ENCODE assay signal across 18 mouse cellular contexts in the genomic region with DNA sequence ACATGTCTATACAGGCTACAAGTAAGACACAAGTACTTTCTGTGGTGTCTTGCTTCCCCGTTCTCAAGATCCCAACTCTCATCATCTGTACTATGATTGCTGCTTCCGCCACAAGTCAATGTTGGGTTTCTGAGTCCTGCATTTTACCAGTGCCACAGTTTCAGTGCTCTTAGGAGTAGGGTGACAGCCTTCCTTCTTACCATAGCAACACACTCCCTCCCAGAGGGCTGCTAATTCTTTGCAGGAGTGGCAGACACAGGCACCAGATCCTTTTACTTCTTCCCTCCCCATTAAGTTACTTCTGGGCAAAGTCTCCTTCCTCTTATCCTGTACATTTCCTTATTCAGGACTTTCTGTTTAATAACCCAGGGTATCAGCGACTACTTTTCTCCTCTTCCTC. TPM values are rescaled to one million over a fixed set of nuclear protein-coding genes. Genes with fewer than 3 reads are reported as not detected.
A peak's percentile ranks its signal among the peaks of the same experiment; 100 is the strongest.
DNase-seq lines count a peak whose midpoint lies in the region; ATAC-seq and TF ChIP-seq lines count a peak whose summit lies in the region.
"Had no signal": no experiment of that assay in that cellular context is flagged by ENCODE, and none has a peak within 500 bp of the region (broad histone marks: within the 10 kb centered on the region; RNA-seq: fewer than 3 reads in every experiment).

No protein-coding gene starts in this region.

- no peak for TF ChIP-seq POLR2A in bone marrow macrophage, adult 2 months (IDR thresholded peaks at IDR 0.05; ENCODE audit: borderline replicate concordance, low read depth, low read length)

- ATAC-seq in lung, postnatal 0 days = no peak
- ATAC-seq in stomach, embryonic 16.5 days (ENCODE audit: insufficient read depth, low FRiP score) = no peak

- 0 out of 2 replicates have a peak overlapping the region, but pooled peaks have one; percentile 20 for H3K27ac ChIP-seq in lung, postnatal 0 days (ENCODE audit: low read length)
- peak overlapping the region; percentile 64 for H3K27ac ChIP-seq in bone marrow macrophage, adult 2 months (ENCODE audit: insufficient read depth, low read depth, low read length)
- peak overlapping the region; percentile 44 for H3K27ac ChIP-seq in macrophage
- H3K27ac ChIP-seq in stomach, embryonic 16.5 days (ENCODE audit: low read length) = peak overlapping the region; percentile 56; the same call in 1 of the 2 replicates
- H3K27ac ChIP-seq: heart, embryonic 13.5 days; hindbrain, embryonic 15.5 days; left cerebral cortex, adult 2 months; limb, embryonic 12.5 days; neural tube, embryonic 12.5 days had no signal

- DNase-seq in lung, postnatal 0 days (ENCODE audit: low spot score) = no peak
- DNase-seq in lung, postnatal 36 days = no peak
- no peak for DNase-seq in urinary bladder, postnatal 36 days (ENCODE audit: low spot score in 2 of 2)
- no peak for DNase-seq in urinary bladder, postnatal 14 days (ENCODE audit: low spot score)
- DNase-seq: adrenal gland, adult 8-10 months; cerebellum, adult 2 months; gastrocnemius, postnatal 14 days; heart, postnatal 36 days; kidney, adult 2 months; kidney, postnatal 14 days had no signal

- H3K36me3 ChIP-seq in lung, postnatal 0 days (ENCODE audit: insufficient read depth, low read length) = no peaks in the 10 kb centered on the region
- no peaks in the 10 kb centered on the region for H3K36me3 ChIP-seq in macrophage (ENCODE audit: inconsistent target)
- no peaks in the 10 kb centered on the region for H3K36me3 ChIP-seq in stomach, embryonic 16.5 days (ENCODE audit: control insufficient read depth, insufficient read depth, low read length)
- H3K36me3 ChIP-seq: heart, embryonic 13.5 days; hindbrain, embryonic 15.5 days; limb, embryonic 12.5 days; neural tube, embryonic 12.5 days had no signal

- H3K9me3 ChIP-seq in lung, postnatal 0 days (ENCODE audit: low read length) = no peaks in the 10 kb centered on the region
- no peaks in the 10 kb centered on the region for H3K9me3 ChIP-seq in stomach, embryonic 16.5 days (replicated peaks; ENCODE audit: control insufficient read depth, low read length)
- H3K9me3 ChIP-seq: heart, embryonic 13.5 days; hindbrain, embryonic 15.5 days; limb, embryonic 12.5 days; neural tube, embryonic 12.5 days had no signal

- 79% methylated on average over 3 of the region's 3 CpGs for WGBS in lung, postnatal 0 days
- 3% methylated on average over 3 of the region's 3 CpGs for WGBS in macrophage (ENCODE audit: missing documents)
- 76% methylated on average over 3 of the region's 3 CpGs for WGBS in stomach, embryonic 16.5 days

- TF ChIP-seq EP300 in lung, postnatal 0 days (IDR thresholded peaks at IDR 0.05) = no peak

- H3K4me2 ChIP-seq in lung, postnatal 0 days (replicated peaks; ENCODE audit: low read depth, low read length) = peak overlapping the region; percentile 28; the same call in 1 of the 2 replicates
- no peak overlapping the region for H3K4me2 ChIP-seq in stomach, embryonic 16.5 days (ENCODE audit: low read depth, low read length)
- H3K4me2 ChIP-seq: heart, embryonic 13.5 days; hindbrain, embryonic 15.5 days; limb, embryonic 12.5 days; neural tube, embryonic 12.5 days had no signal

- no peak overlapping the region for H3K9ac ChIP-seq in lung, postnatal 0 days (replicated peaks; ENCODE audit: low read depth)
- H3K9ac ChIP-seq in stomach, embryonic 16.5 days (ENCODE audit: low read length) = no peak overlapping the region
- H3K9ac ChIP-seq: heart, embryonic 13.5 days; hindbrain, embryonic 15.5 days; limb, embryonic 12.5 days; neural tube, embryonic 12.5 days had no signal

- no peaks in the 10 kb centered on the region for H3K27me3 ChIP-seq in lung, postnatal 0 days (replicated peaks; ENCODE audit: insufficient read depth, low read length)
- H3K27me3 ChIP-seq in stomach, embryonic 16.5 days (ENCODE audit: control insufficient read depth, insufficient read depth, low read length) = no peaks in the 10 kb centered on the region
- H3K27me3 ChIP-seq: heart, embryonic 13.5 days; hindbrain, embryonic 15.5 days had no signal

- no peak overlapping the region for H3K4me3 ChIP-seq in lung, postnatal 0 days (ENCODE audit: low read depth, low read length)
- H3K4me3 ChIP-seq in bone marrow macrophage, adult 2 months (ENCODE audit: insufficient read depth, low read length) = 0 out of 2 replicates have a peak overlapping the region, but pooled peaks have one; percentile 3
- 0 out of 2 replicates have a peak overlapping the region, but pooled peaks have one; percentile 3 for H3K4me3 ChIP-seq in macrophage (ENCODE audit: inconsistent target)
- H3K4me3 ChIP-seq in stomach, embryonic 16.5 days (replicated peaks; ENCODE audit: low read length) = no peak overlapping the region
- H3K4me3 ChIP-seq: heart, embryonic 13.5 days; hindbrain, embryonic 15.5 days; left cerebral cortex, adult 2 months; limb, embryonic 12.5 days; neural tube, embryonic 12.5 days had no signal

- TF ChIP-seq CTCF in lung, postnatal 0 days (IDR thresholded peaks at IDR 0.05) = no peak
- no peak for TF ChIP-seq CTCF in bone marrow macrophage, adult 2 months (IDR thresholded peaks at IDR 0.05; ENCODE audit: low read depth, low read length)

- no peaks in the 10 kb centered on the region for H3K79me2 ChIP-seq in macrophage (ENCODE audit: inconsistent target)

- H3K4me1 ChIP-seq in lung, postnatal 0 days (ENCODE audit: insufficient read depth, low read depth, low read length) = peaks cover 7% of the 10 kb centered on the region; the same call in 1 of the 2 replicates
- peaks cover 35% of the 10 kb centered on the region for H3K4me1 ChIP-seq in bone marrow macrophage, adult 2 months (ENCODE audit: control insufficient read depth, insufficient read depth, low read length)
- H3K4me1 ChIP-seq in stomach, embryonic 16.5 days (ENCODE audit: control insufficient read depth, insufficient read depth, low read length) = peaks cover 3% of the 10 kb centered on the region

RNA-seq across cellular contexts. Expression of gene Dennd2d, which starts 2.7 kb away (rescaled TPM):
- 19.6 and 20.8 TPM in 2 replicates for polyA plus RNA-seq in lung, postnatal 0 days (2015; fragmentation: Nextera tagmentation; extraction: Ambion mirVana)
- 4.1 and 4.2 TPM in 2 replicates for polyA plus RNA-seq in bone marrow macrophage, adult 2 months (2012; ENCODE audit: insufficient read depth, insufficient read length, missing spikeins)
- 10 to 100 TPM in 16 of 26 experiments, 1 to 10 TPM in 10; 4.3 to 28.8 (median 12.2) TPM for total RNA-seq in macrophage (2018; cell fraction: chromatin; rRNA removed)
- 1 to 10 TPM; 1.1 to 4.2 (median 2.2) TPM for total RNA-seq in macrophage (2018; cell fraction: cytosol; rRNA removed)
- 10 to 100 TPM in 11 of 26 experiments, 1 to 10 TPM in 15; 4.2 to 18.6 (median 8.6) TPM for total RNA-seq in macrophage (2018; cell fraction: nucleus; rRNA removed)
- 1.8 to 2.7 TPM (median 2.1 TPM) in 3 replicates for polyA plus RNA-seq in macrophage (2018)
- polyA plus RNA-seq in stomach, embryonic 16.5 days (2015; fragmentation: Nextera tagmentation; extraction: Ambion mirVana) = 25.2 and 29.4 TPM in 2 replicates

Comparison
In these comparisons a context has a peak if more than half of its experiments do, and no peak if none do; other contexts are left out.
1. H3K4me3 ChIP-seq: peak in bone marrow macrophage, adult 2 months (single experiment) and macrophage (single experiment); none in lung, postnatal 0 days (single experiment) and stomach, embryonic 16.5 days (single experiment).
2. Peak in every context shown above with its lines, with median percentiles within 50 percentile points of each other: H3K27ac ChIP-seq.